Mouse (Mus musculus) ES-Bruce4 (cell line): ENCODE data around the gene Dnajc27.

Experiments used
- CTCF ChIP-seq: IDR thresholded peaks from one replicate; pipeline ENCODE4 v1.8.1; 2011; ENCODE audit warnings: low read depth, low read length
- EP300 ChIP-seq: IDR thresholded peaks from 2 replicates; pipeline ENCODE4 v1.6.1; 2011; ENCODE audit warnings: low read depth, low read length; ENCODE audit not compliant: insufficient read depth
- POLR2A ChIP-seq: IDR thresholded peaks from one replicate; pipeline ENCODE4 v1.8.1; 2011; ENCODE audit warnings: low read length; ENCODE audit not compliant: insufficient read depth

- no peak for TF ChIP-seq CTCF
- TF ChIP-seq POLR2A, result no peak
- no peak for TF ChIP-seq EP300
Measured at GRCm38 (mm10) chr12:4158179-4158578, 75.8 kb downstream of the Dnajc27 start.
